Mouse (Mus musculus) lung, embryonic 14.5 days (tissue): ENCODE measurements around the gene Fmnl2. TPM values are rescaled to one million over a fixed set of nuclear protein-coding genes. Genes with fewer than 3 reads are reported as not detected.
A peak's percentile ranks its signal among the peaks of the same experiment; 100 is the strongest.

Experiments
- ATAC-seq: fragments of 200-750 bp; cut with Nextera tagmentation; 2 replicates; pipeline ENCODE4 v1.8.0; 2017; ENCODE audit warnings: mild to moderate bottlenecking, moderate TSS enrichment, moderate library complexity; ENCODE audit not compliant: insufficient read depth
- DNase-seq: peaks from one replicate; pipeline ENCODE4 v3.0.0-alpha.2; 2015
- H3K27ac ChIP-seq: fragments of 300-500 bp; sonication (generic); 2 replicates; pipeline ENCODE4 v1.5.1; 2014; ENCODE audit warnings: low read depth, mild to moderate bottlenecking, moderate library complexity
- H3K27me3 ChIP-seq: fragments of 300-500 bp; sonication (generic); 2 replicates; pipeline ENCODE4 v1.6.1; 2014; ENCODE audit warnings: low read length, control low read depth; ENCODE audit not compliant: insufficient read depth
- H3K36me3 ChIP-seq: fragments of 300-500 bp; sonication (generic); 2 replicates; pipeline ENCODE4 v1.6.1; 2014; ENCODE audit warnings: control low read depth; ENCODE audit not compliant: insufficient read depth
- H3K4me1 ChIP-seq: fragments of 300-500 bp; sonication (generic); 2 replicates; pipeline ENCODE4 v1.6.1; 2014; ENCODE audit warnings: antibody characterized with exemption, control low read depth; ENCODE audit not compliant: insufficient read depth
- H3K4me2 ChIP-seq: fragments of 300-500 bp; sonication (generic); 2 replicates; pipeline ENCODE4 v1.6.1; 2014; ENCODE audit warnings: mild to moderate bottlenecking
- H3K4me3 ChIP-seq: fragments of 300-500 bp; sonication (generic); 2 replicates; pipeline ENCODE4 v1.5.1; 2014; ENCODE audit warnings: low read depth, low read length
- H3K9ac ChIP-seq: fragments of 300-500 bp; sonication (generic); 2 replicates; pipeline ENCODE4 v1.6.1; 2014
- H3K9me3 ChIP-seq: fragments of 300-500 bp; sonication (generic); 2 replicates; pipeline ENCODE4 v1.6.1; 2016; ENCODE audit warnings: low read depth, low read length, control low read depth
- CTCF ChIP-seq: IDR thresholded peaks from 2 replicates; pipeline ENCODE4 v1.5.1; 2016; ENCODE audit warnings: antibody characterized with exemption, low read depth
- WGBS: fragments of 180-500 bp; shearing (Covaris S2); extraction: QIAGEN DNeasy Blood & Tissue Kit; methylation state at CpG from one replicate; pipeline ENCODE4 v1.1.7; 2014; 5-methylcytosine and 5-hydroxymethylcytosine counted together
- polyA plus RNA-seq: library from polyadenylated mRNA; unstranded; fragments of >200 nt; fragmentation: Nextera tagmentation; extraction: Ambion mirVana; gene quantifications from 2 replicates; pipeline ENCODE4 v1.2.1, GENCODE M21; 2014

The Fmnl2 gene
- polyA plus RNA-seq, 1 experiment from 2014 or later = 5.0 TPM

GRCm38 (mm10) chr2:52990874-52991687, 133.4 kb downstream of the Fmnl2 start:
- 33% methylated on average over 9 of the region's 9 CpGs for WGBS
- DNase-seq = peak; percentile 65

GRCm38 (mm10) chr2:52991688-52992194, 134.1 kb downstream of the Fmnl2 start:
- DNase-seq = peak; percentile 61
- 37% methylated on average over 5 of the region's 5 CpGs for WGBS
- no peak for TF ChIP-seq CTCF

More at GRCm38 (mm10) chr2:52990874-52991687, 133.4 kb downstream of the Fmnl2 start:
- H3K36me3 ChIP-seq = no peaks in the 10 kb centered on the region
- ATAC-seq = peak; percentile 68
- no peaks in the 10 kb centered on the region for H3K27me3 ChIP-seq
- H3K4me1 ChIP-seq = peaks cover 11% of the 10 kb centered on the region
- H3K9ac ChIP-seq = no peak overlapping the region; the same call in 1 of the 2 replicates
- no peak for TF ChIP-seq CTCF
- H3K4me2 ChIP-seq = peak overlapping the region; percentile 42
- H3K27ac ChIP-seq = peak overlapping the region; percentile 72; the same call in 1 of the 2 replicates
- H3K4me3 ChIP-seq = no peak overlapping the region
- H3K9me3 ChIP-seq = no peaks in the 10 kb centered on the region

GRCm38 (mm10) chr2:52993241-52993640, 135.6 kb downstream of the Fmnl2 start:
- no peak for DNase-seq
- Histone ChIP-seq H3K9me3 (no peaks in the 10 kb centered on the region), H3K36me3 (no peaks in the 10 kb centered on the region), H3K27me3 (no peaks in the 10 kb centered on the region), H3K9ac (no peak overlapping the region), H3K4me1 (peaks cover 11% of the 10 kb centered on the region), H3K27ac (no peak overlapping the region), H3K4me2 (no peak overlapping the region), H3K4me3 (no peak overlapping the region)
- TF ChIP-seq CTCF = no peak
- ATAC-seq = no peak
- WGBS = 82% methylated on average over 7 of the region's 7 CpGs

More at GRCm38 (mm10) chr2:52991688-52992194, 134.1 kb downstream of the Fmnl2 start:
- Histone ChIP-seq H3K9me3 (no peaks in the 10 kb centered on the region), H3K4me1 (peaks cover 11% of the 10 kb centered on the region), H3K36me3 (no peaks in the 10 kb centered on the region), H3K27me3 (no peaks in the 10 kb centered on the region), H3K27ac (peak overlapping the region; percentile 72; the same call in 1 of the 2 replicates), H3K9ac (no peak overlapping the region; the same call in 1 of the 2 replicates), H3K4me2 (peak overlapping the region; percentile 42), H3K4me3 (no peak overlapping the region)
- ATAC-seq = peak; percentile 25; the same call in 1 of the 2 replicates

- WGBS = 74% methylated on average over 9 of the region's 9 CpGs
- H3K27me3 ChIP-seq = no peaks in the 10 kb centered on the region
- ATAC-seq (no peak), DNase-seq (no peak)
- no peak for TF ChIP-seq CTCF
- peaks cover 11% of the 10 kb centered on the region for H3K4me1 ChIP-seq
- H3K27ac ChIP-seq = no peak overlapping the region
- H3K9ac ChIP-seq = no peak overlapping the region
- H3K4me2 ChIP-seq = no peak overlapping the region
- H3K9me3 ChIP-seq = no peaks in the 10 kb centered on the region
- no peaks in the 10 kb centered on the region for H3K36me3 ChIP-seq
- H3K4me3 ChIP-seq = no peak overlapping the region
These were observed 136.9 kb downstream of the Fmnl2 start for GRCm38 (mm10) chr2:52994526-52994925.

- Histone ChIP-seq H3K36me3 (no peaks in the 10 kb centered on the region), H3K4me2 (no peak overlapping the region), H3K9me3 (no peaks in the 10 kb centered on the region), H3K27me3 (no peaks in the 10 kb centered on the region), H3K4me3 (no peak overlapping the region), H3K27ac (no peak overlapping the region), H3K4me1 (no peaks in the 10 kb centered on the region; the same call in 1 of the 2 replicates), H3K9ac (no peak overlapping the region)
- 68% methylated on average over 15 of the region's 15 CpGs for WGBS
- no peak for DNase-seq
- TF ChIP-seq CTCF = no peak
- ATAC-seq = no peak
These were observed 140.5 kb downstream of the Fmnl2 start for GRCm38 (mm10) chr2:52997955-52998750.

GRCm38 (mm10) chr2:52999524-52999969, 141.9 kb downstream of the Fmnl2 start:
- Histone ChIP-seq H3K4me3 (no peak overlapping the region), H3K4me1 (no peaks in the 10 kb centered on the region; the same call in 1 of the 2 replicates), H3K27me3 (no peaks in the 10 kb centered on the region), H3K27ac (no peak overlapping the region), H3K4me2 (no peak overlapping the region), H3K9me3 (no peaks in the 10 kb centered on the region), H3K9ac (no peak overlapping the region), H3K36me3 (no peaks in the 10 kb centered on the region)
- 41% methylated on average over 3 of the region's 3 CpGs for WGBS
- TF ChIP-seq CTCF = peak; percentile 40
- DNase-seq (peak; percentile 55), ATAC-seq (peak; percentile 58; the same call in 1 of the 2 replicates)
